Mouse (Mus musculus) cerebellum, postnatal 10 days (tissue): ENCODE results near the gene Rhbg.
A peak's percentile ranks its signal among the peaks of the same experiment; 100 is the strongest.
"Not testable (repeated sequence)": the region's sequence is repeated elsewhere in the genome, so short reads cannot be mapped to it uniquely, and the experiment has no call there.

ENCODE experiments used
- DNase-seq, 2 experiments: peaks; one replicate each; pipeline ENCODE4 v3.0.0; 2021; ENCODE audit warnings: mixed read lengths in 2 of 2

Gene Rhbg

GRCm38 (mm10) chr3:88254268-88254926, at the start of gene Rhbg:
Gene Rhbg, minus strand, starts transcription at chr3:88254709.
- DNase-seq, result peak; percentile 61 to 62

- no peak for DNase-seq
Measured at GRCm38 (mm10) chr3:88299172-88299571, 44.7 kb upstream of the Rhbg start.

- DNase-seq, result no peak
Measured at GRCm38 (mm10) chr3:88297321-88297851, 42.9 kb upstream of the Rhbg start.

GRCm38 (mm10) chr3:88296561-88297318, 42.2 kb upstream of the Rhbg start, which contains the start of the genes Tsacc and Cct3:
Gene Tsacc, minus strand, starts transcription at chr3:88296999.
Gene Cct3, plus strand, starts transcription at chr3:88297116.
- peak; percentile 98 for DNase-seq

GRCm38 (mm10) chr3:88296110-88296560, 41.6 kb upstream of the Rhbg start:
- DNase-seq, result no peak

GRCm38 (mm10) chr3:88295272-88295671, 40.8 kb upstream of the Rhbg start:
- not testable (repeated sequence) for DNase-seq

- DNase-seq, result peak; percentile 49 to 54
Measured at GRCm38 (mm10) chr3:88291970-88292369, 37.5 kb upstream of the Rhbg start.

GRCm38 (mm10) chr3:88288133-88288713, 33.7 kb upstream of the Rhbg start:
- DNase-seq, result not testable (repeated sequence)

GRCm38 (mm10) chr3:88287110-88287509, 32.6 kb upstream of the Rhbg start, which contains the start of gene Gm38392:
Gene Gm38392, minus strand, starts transcription at chr3:88287210.
- DNase-seq, result no peak

- not testable (repeated sequence) for DNase-seq
Measured at GRCm38 (mm10) chr3:88285565-88285895, 31.0 kb upstream of the Rhbg start.

- not testable (repeated sequence) for DNase-seq
Measured at GRCm38 (mm10) chr3:88284815-88285564, 30.5 kb upstream of the Rhbg start.

- DNase-seq, result not testable (repeated sequence)
Measured at GRCm38 (mm10) chr3:88281141-88281916, 26.8 kb upstream of the Rhbg start.

GRCm38 (mm10) chr3:88280035-88280434, 25.5 kb upstream of the Rhbg start:
- no peak for DNase-seq

- peak; percentile 67 to 73 for DNase-seq
Measured at GRCm38 (mm10) chr3:88276529-88277143, 22.1 kb upstream of the Rhbg start.

GRCm38 (mm10) chr3:88276121-88276520, 21.6 kb upstream of the Rhbg start:
- no peak for DNase-seq

- peak in 1 of 2 experiments; percentile 18 for DNase-seq
Measured at GRCm38 (mm10) chr3:88274002-88274401, 19.5 kb upstream of the Rhbg start.

- no peak for DNase-seq
Measured at GRCm38 (mm10) chr3:88271859-88272258, 17.4 kb upstream of the Rhbg start.

- not testable (repeated sequence) for DNase-seq
Measured at GRCm38 (mm10) chr3:88271298-88271697, 16.8 kb upstream of the Rhbg start.

GRCm38 (mm10) chr3:88268991-88269390, 14.5 kb upstream of the Rhbg start:
- DNase-seq, result no peak

- DNase-seq, result not testable (repeated sequence)
Measured at GRCm38 (mm10) chr3:88268014-88268413, 13.5 kb upstream of the Rhbg start.

- DNase-seq, result no peak
Measured at GRCm38 (mm10) chr3:88262346-88262745, 7.8 kb upstream of the Rhbg start.
